Mouse (Mus musculus) ES-Bruce4 (cell line): ENCODE data around the gene Skil. TPM values are rescaled to one million over a fixed set of nuclear protein-coding genes. Genes with fewer than 3 reads are reported as not detected.

ENCODE experiments used
- H3K27ac ChIP-seq: 2 replicates; pipeline ENCODE4 v1.5.1; 2012; ENCODE audit warnings: low read length, inconsistent platforms; ENCODE audit not compliant: insufficient read depth
- H3K27me3 ChIP-seq: 2 replicates; pipeline ENCODE4 v1.6.1; 2012; ENCODE audit warnings: mild to moderate bottlenecking, low read length, inconsistent platforms; ENCODE audit not compliant: control insufficient read depth, poor library complexity, insufficient read depth, severe bottlenecking
- H3K36me3 ChIP-seq: 2 replicates; pipeline ENCODE4 v1.6.1; 2012; ENCODE audit warnings: inconsistent platforms, mild to moderate bottlenecking, low read length, moderate library complexity; ENCODE audit not compliant: control insufficient read depth, poor library complexity, insufficient read depth, severe bottlenecking
- H3K4me1 ChIP-seq: one replicate; pipeline ENCODE4 v1.8.1; 2011; ENCODE audit warnings: low read length; ENCODE audit not compliant: control insufficient read depth, insufficient read depth
- H3K4me3 ChIP-seq: 2 replicates; pipeline ENCODE4 v1.5.1; 2011; ENCODE audit warnings: low read depth, mild to moderate bottlenecking, low read length
- H3K9ac ChIP-seq: 2 replicates; pipeline ENCODE4 v1.6.1; 2012; ENCODE audit warnings: low read depth, mild to moderate bottlenecking, inconsistent platforms; ENCODE audit not compliant: poor library complexity, severe bottlenecking
- H3K9me3 ChIP-seq: replicated peaks from 2 replicates; pipeline ENCODE4 v1.6.1; 2012; ENCODE audit warnings: mild to moderate bottlenecking, low read length, inconsistent platforms; ENCODE audit not compliant: control insufficient read depth, poor library complexity, insufficient read depth, severe bottlenecking
- CTCF ChIP-seq: IDR thresholded peaks from one replicate; pipeline ENCODE4 v1.8.1; 2011; ENCODE audit warnings: low read depth, low read length
- EP300 ChIP-seq: IDR thresholded peaks from 2 replicates; pipeline ENCODE4 v1.6.1; 2011; ENCODE audit warnings: low read depth, low read length; ENCODE audit not compliant: insufficient read depth
- POLR2A ChIP-seq: IDR thresholded peaks from one replicate; pipeline ENCODE4 v1.8.1; 2011; ENCODE audit warnings: low read length; ENCODE audit not compliant: insufficient read depth
- polyA plus RNA-seq: library from polyadenylated mRNA; stranded (reverse); fragments of >200 nt; gene quantifications from 2 replicates; pipeline ENCODE4 v1.2.4, GENCODE M21; 2011; ENCODE audit warnings: low read depth; ENCODE audit not compliant: missing spikeins, insufficient read depth, insufficient read length

The Skil gene
- polyA plus RNA-seq, 1 experiment: 69.6 TPM

DNA sequence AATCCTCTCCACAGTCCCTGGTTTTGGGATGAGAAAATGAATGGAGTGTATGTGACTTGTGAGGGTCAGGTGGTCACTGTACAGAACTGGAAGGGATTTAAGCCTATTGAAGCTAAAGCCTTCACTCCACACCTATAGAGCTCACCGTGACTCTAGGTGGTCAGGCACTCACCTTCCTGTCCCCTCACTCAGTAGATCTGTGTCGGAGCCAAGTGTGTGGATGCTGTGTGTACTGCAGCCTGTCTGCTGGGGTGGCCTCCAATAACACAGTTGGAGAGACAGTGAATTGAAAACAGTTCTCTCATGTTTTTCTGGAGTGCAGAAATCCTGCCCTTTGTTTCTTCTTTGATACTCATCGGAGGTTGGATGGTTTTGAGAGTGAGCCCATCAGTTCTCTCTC lies 70.9 kb downstream of the Skil start:
- Histone ChIP-seq H3K27ac (no peak overlapping the region), H3K4me1 (peaks cover 2% of the 10 kb centered on the region)

DNA sequence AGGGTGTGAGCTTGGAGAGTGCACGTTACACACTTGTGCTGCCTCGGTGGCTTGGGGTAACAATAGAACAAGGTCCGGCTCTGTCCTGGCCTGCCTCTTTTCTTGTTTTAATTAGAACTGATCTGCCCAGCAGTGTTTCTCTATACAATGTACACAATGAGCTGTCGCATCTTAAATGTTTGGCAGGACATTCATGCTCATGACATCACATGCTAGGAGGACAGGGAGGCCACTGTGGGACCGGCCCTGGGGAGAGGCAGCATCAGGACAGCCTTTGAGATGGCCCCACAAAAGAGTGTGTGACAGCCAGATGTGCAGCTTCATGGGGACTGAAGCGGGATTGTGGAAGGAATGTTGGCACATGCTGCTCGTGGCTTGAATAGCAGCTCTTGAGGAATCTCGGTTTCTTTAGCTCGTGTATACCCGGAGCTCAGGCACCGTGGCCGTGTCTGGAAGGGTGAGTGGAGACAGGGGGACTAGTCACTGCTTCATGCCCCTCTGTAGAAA lies 71.6 kb downstream of the Skil start:
- TF ChIP-seq EP300: no peak
- TF ChIP-seq CTCF: no peak
- TF ChIP-seq POLR2A: no peak
- Histone ChIP-seq H3K4me1 (peaks cover 2% of the 10 kb centered on the region), H3K27ac (no peak overlapping the region)

More for the DNA sequence above, 70.9 kb downstream of the Skil start:
- no peak for TF ChIP-seq POLR2A
- no peak for TF ChIP-seq EP300
- TF ChIP-seq CTCF: no peak
- no peaks in the 10 kb centered on the region for H3K27me3 ChIP-seq
- no peak overlapping the region for H3K4me3 ChIP-seq
- no peaks in the 10 kb centered on the region for H3K36me3 ChIP-seq
- no peaks in the 10 kb centered on the region for H3K9me3 ChIP-seq
- no peak overlapping the region for H3K9ac ChIP-seq

More for the DNA sequence above, 71.6 kb downstream of the Skil start:
- no peaks in the 10 kb centered on the region for H3K36me3 ChIP-seq
- no peaks in the 10 kb centered on the region for H3K27me3 ChIP-seq
- H3K4me3 ChIP-seq: no peak overlapping the region
- no peak overlapping the region for H3K9ac ChIP-seq
- no peaks in the 10 kb centered on the region for H3K9me3 ChIP-seq

Other genes with a start within 250 kb of the Skil start
- gene Gpr160, start 239.1 kb upstream of the Skil start, polyA plus RNA-seq: 9.9 and 10.1 TPM in 2 replicates
- gene Phc3, start 125.6 kb upstream of the Skil start, polyA plus RNA-seq: 18.4 and 20.6 TPM in 2 replicates
- gene Prkci, start 99.3 kb upstream of the Skil start, polyA plus RNA-seq: 221 and 240 TPM in 2 replicates
- gene Cldn11, start 54.9 kb downstream of the Skil start, polyA plus RNA-seq: 0.59 and 0.85 TPM in 2 replicates
- gene Slc7a14, start 215.3 kb downstream of the Skil start, polyA plus RNA-seq: 0.10 TPM in 1 of 2 replicates, not detected in the other